Mouse (Mus musculus) lung, embryonic 15.5 days (tissue): ENCODE measurements around the gene Acsl6. TPM values are rescaled to one million over a fixed set of nuclear protein-coding genes. Genes with fewer than 3 reads are reported as not detected.

Source experiments
- ATAC-seq: fragments of 200-750 bp; cut with Nextera tagmentation; 2 replicates; pipeline ENCODE4 v1.8.0; 2017; ENCODE audit warnings: moderate number of reproducible peaks, borderline replicate concordance; ENCODE audit not compliant: low FRiP score, low TSS enrichment; ENCODE audit errors: extremely low read depth
- H3K27ac ChIP-seq: fragments of 300-500 bp; sonication (generic); 2 replicates; pipeline ENCODE4 v1.5.1; 2015; ENCODE audit warnings: moderate library complexity, mild to moderate bottlenecking, inconsistent platforms
- H3K27me3 ChIP-seq: fragments of 300-500 bp; sonication (generic); 2 replicates; pipeline ENCODE4 v1.6.1; 2015; ENCODE audit warnings: inconsistent platforms
- H3K36me3 ChIP-seq: fragments of 300-500 bp; sonication (generic); 2 replicates; pipeline ENCODE4 v1.6.1; 2015; ENCODE audit warnings: inconsistent platforms
- H3K4me1 ChIP-seq: fragments of 300-500 bp; sonication (generic); 2 replicates; pipeline ENCODE4 v1.6.1; 2015; ENCODE audit warnings: inconsistent platforms
- H3K4me2 ChIP-seq: fragments of 300-500 bp; sonication (generic); 2 replicates; pipeline ENCODE4 v1.6.1; 2015; ENCODE audit warnings: inconsistent platforms, mild to moderate bottlenecking, moderate library complexity
- H3K4me3 ChIP-seq: fragments of 300-500 bp; sonication (generic); 2 replicates; pipeline ENCODE4 v1.5.1; 2015; ENCODE audit warnings: mild to moderate bottlenecking, inconsistent platforms
- H3K9ac ChIP-seq: fragments of 300-500 bp; sonication (generic); 2 replicates; pipeline ENCODE4 v1.6.1; 2015; ENCODE audit warnings: inconsistent platforms
- H3K9me3 ChIP-seq: fragments of 300-500 bp; sonication (generic); 2 replicates; pipeline ENCODE4 v1.6.1; 2016; ENCODE audit warnings: inconsistent platforms
- WGBS: fragments of 180-500 bp; shearing (Covaris S2); methylation state at CpG from one replicate; pipeline ENCODE4 v1.1.7; 2015; 5-methylcytosine and 5-hydroxymethylcytosine counted together
- polyA plus RNA-seq: library from polyadenylated mRNA; unstranded; fragments of >200 nt; fragmentation: Nextera tagmentation; extraction: Ambion mirVana; gene quantifications from 2 replicates; pipeline ENCODE4 v1.2.1, GENCODE M21; 2015

Acsl6 gene
- polyA plus RNA-seq, 1 experiment from 2014 or later = 0.46 TPM

DNA sequence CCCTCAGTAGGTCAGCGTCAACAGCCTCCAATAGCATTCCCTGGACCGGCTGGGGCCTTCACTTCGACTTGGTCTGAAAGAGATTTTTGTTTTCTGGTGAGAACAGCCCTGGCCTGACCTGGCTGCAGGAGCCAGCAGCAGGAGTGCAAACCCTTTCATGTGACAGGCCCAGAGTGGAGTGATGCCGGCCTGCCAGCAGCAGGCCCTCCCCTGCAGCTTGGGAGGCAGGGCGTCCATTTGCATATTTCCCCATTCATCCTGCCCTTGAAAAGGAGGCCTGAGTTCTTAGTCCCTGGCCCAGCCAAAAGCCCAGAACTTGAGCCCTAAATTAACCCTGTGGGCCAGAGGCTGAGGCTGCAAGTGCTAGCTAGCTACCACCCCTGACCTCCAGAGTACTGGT, 8.4 kb downstream of the Acsl6 start:
- H3K9ac ChIP-seq = no peak overlapping the region
- H3K4me3 ChIP-seq = no peak overlapping the region
- ATAC-seq = no peak
- H3K4me2 ChIP-seq = no peak overlapping the region
- H3K27ac ChIP-seq = no peak overlapping the region
- H3K27me3 ChIP-seq = no peaks in the 10 kb centered on the region
- H3K9me3 ChIP-seq = no peaks in the 10 kb centered on the region
- H3K36me3 ChIP-seq = no peaks in the 10 kb centered on the region
- WGBS = 19% methylated on average over 5 of the region's 5 CpGs
- no peaks in the 10 kb centered on the region; the same call in 1 of the 2 replicates for H3K4me1 ChIP-seq

DNA sequence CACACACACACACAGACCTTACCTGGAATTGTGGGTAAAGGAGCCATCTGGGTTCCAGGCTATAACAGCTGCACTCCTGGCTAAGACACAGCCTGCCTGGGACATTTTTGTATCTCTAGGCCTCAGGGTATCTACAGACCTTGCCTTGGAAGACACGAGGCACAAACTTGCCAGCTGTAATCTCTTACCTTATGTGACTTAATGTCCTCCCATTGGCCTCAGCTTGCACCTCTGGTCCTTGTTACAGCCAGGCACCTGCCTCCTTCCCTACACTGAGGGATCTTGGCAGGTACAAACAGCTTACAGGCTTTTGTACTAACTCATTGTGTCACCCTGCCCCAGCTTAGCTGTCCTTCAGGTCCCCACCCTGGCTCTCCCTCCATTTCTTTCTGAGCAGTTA, 9.0 kb downstream of the Acsl6 start:
- Histone ChIP-seq H3K36me3 (no peaks in the 10 kb centered on the region), H3K27ac (no peak overlapping the region), H3K4me1 (no peaks in the 10 kb centered on the region; the same call in 1 of the 2 replicates), H3K4me2 (no peak overlapping the region), H3K4me3 (no peak overlapping the region), H3K9ac (no peak overlapping the region), H3K9me3 (no peaks in the 10 kb centered on the region), H3K27me3 (no peaks in the 10 kb centered on the region)
- no peak for ATAC-seq
- 21% methylated on average over 1 of the region's 1 CpGs for WGBS

DNA sequence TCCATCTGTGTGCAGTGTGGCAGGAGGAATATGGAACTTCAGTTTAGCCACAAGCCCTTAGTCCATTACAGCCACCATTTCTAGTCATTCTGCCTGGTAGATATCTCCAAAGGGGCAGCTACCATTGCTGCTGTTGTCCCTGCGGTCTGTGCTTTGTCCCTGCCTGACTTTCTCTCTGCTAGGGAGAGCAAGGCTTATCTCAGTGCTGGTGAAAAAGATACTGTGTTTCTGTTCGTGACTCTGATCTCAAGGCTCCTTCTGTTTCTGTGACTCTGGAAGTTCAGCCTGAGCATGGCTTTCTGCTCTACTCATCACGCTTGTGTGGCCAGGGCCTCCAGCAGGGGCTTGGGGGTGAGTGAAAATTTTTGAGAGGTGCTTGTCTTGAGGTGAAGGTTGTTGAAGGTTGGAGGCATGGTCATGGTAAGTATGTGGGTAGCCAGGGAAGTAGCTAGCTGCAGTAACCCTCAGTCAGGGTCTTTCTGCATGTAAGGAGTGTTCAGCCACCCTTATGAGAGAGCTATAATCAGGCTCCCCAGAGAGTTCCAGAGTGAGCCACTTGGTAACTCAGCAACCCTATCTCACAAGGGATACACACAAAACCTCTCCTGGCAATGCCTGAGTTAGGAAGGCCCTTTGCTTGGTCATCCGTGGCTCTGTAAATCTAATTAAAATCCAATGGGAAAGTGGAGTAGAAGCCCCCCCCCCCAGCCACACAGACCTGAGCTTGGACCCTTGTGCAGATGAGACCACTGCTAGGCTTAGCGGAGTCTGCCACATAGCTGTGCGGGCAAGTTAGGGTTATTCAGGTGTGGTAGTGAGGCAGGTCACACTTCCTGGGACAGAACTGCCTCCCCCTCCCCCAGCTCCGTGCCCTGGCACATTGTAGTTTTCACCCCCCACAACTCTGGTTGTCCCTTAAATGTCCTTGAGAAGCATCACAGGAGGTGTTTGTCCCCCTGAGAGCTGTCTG, 10.1 kb downstream of the Acsl6 start:
- no peaks in the 10 kb centered on the region for H3K9me3 ChIP-seq
- H3K27me3 ChIP-seq = no peaks in the 10 kb centered on the region
- no peak overlapping the region for H3K9ac ChIP-seq
- H3K36me3 ChIP-seq = no peaks in the 10 kb centered on the region
- no peak overlapping the region for H3K4me2 ChIP-seq
- no peak for ATAC-seq
- H3K4me3 ChIP-seq = no peak overlapping the region
- H3K4me1 ChIP-seq = no peaks in the 10 kb centered on the region; the same call in 1 of the 2 replicates
- H3K27ac ChIP-seq = no peak overlapping the region
- 70% methylated on average over 7 of the region's 7 CpGs for WGBS

DNA sequence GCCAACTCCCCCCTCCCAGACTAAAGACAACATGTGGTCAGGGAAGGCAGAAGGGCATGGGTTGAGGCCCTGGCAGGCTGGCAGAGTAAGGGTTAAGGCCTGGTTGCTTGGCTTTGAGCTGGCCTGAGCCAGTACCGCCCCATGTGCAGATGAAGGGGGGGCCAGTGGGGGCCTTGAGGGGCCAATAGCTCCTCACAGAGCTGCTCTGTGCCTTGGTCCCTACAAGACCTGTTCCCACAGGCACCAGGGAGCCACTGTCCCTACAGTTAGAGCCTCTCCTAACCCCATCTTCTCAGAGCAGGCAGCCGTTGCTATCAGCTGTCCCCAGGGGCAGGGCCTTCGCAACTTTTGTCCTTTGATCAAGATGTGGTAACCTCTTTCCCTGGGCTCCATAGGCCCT, 11.1 kb downstream of the Acsl6 start:
- WGBS = 21% methylated on average over 3 of the region's 3 CpGs
- H3K27me3 ChIP-seq = no peaks in the 10 kb centered on the region
- no peak overlapping the region for H3K4me2 ChIP-seq
- no peaks in the 10 kb centered on the region; the same call in 1 of the 2 replicates for H3K4me1 ChIP-seq
- H3K9ac ChIP-seq = no peak overlapping the region
- H3K36me3 ChIP-seq = no peaks in the 10 kb centered on the region
- H3K9me3 ChIP-seq = no peaks in the 10 kb centered on the region
- H3K27ac ChIP-seq = no peak overlapping the region
- no peak overlapping the region for H3K4me3 ChIP-seq
- ATAC-seq = no peak

DNA sequence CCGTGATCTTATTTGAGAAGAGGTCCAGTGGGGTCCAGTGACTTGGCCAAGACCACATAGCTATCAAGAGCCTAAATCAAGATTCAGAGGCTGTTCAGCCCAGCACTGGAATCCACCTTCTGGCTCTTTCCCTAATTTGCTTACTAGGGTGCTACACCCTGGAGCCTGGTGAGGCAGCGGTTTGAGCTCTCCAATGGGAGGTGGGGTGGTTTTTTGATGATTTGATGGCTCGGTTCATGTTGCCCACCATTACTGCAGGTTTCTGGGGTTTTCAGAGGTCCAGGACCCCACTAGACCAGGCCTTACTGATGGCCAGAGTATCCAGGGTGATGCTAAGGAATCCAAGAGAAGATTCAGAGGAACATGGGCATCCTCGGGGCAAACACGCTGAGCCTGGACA, 11.7 kb downstream of the Acsl6 start:
- no peak overlapping the region for H3K4me2 ChIP-seq
- H3K27me3 ChIP-seq = no peaks in the 10 kb centered on the region
- no peaks in the 10 kb centered on the region; the same call in 1 of the 2 replicates for H3K4me1 ChIP-seq
- no peak overlapping the region for H3K4me3 ChIP-seq
- H3K36me3 ChIP-seq = no peaks in the 10 kb centered on the region
- no peak overlapping the region for H3K9ac ChIP-seq
- no peak overlapping the region for H3K27ac ChIP-seq
- WGBS = 88% methylated on average over 5 of the region's 5 CpGs
- ATAC-seq = no peak
- no peaks in the 10 kb centered on the region for H3K9me3 ChIP-seq

DNA sequence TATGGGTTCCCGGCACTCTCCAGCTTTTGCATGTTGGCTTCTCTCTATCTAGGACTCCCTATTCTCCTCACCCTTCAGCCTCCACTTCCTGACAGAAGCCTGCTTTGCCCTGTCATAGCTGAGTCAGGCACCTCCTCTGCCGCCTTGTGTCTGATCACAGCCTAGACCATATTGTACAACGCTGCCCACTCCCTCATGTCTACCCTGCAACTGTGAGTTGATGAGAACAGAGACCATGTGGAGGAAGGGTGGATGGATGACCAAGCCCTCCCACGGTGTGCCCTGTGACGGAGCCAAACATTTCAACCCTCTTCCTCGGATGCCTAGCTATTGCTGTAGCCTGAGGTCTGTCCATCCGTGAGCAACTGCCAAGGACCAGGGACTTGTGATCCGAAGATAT, 13.8 kb downstream of the Acsl6 start:
- Histone ChIP-seq H3K9ac (no peak overlapping the region), H3K27ac (no peak overlapping the region), H3K4me2 (no peak overlapping the region), H3K36me3 (no peaks in the 10 kb centered on the region), H3K4me3 (no peak overlapping the region), H3K9me3 (no peaks in the 10 kb centered on the region), H3K4me1 (no peaks in the 10 kb centered on the region; the same call in 1 of the 2 replicates), H3K27me3 (no peaks in the 10 kb centered on the region)
- WGBS = 76% methylated on average over 8 of the region's 8 CpGs
- ATAC-seq = no peak

DNA sequence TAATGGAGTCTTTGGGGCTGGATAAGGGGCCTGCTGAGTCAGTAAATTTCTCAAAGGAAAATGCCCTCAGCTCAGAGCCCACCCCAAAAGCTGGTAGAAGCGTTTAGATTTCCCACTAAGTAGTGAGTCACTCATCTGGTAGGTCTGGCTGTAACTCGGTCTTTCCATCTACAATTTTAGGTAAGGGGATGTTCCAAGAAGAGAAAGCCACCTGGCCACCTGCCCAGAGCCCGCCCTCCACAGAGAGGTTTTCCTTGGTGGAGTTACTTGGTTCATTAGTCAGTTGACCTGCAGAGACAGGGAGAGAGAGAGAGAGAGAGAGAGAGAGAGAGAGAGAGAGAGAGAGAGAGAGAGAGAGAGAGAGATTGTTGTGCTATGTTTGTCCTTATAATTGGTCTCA, 14.2 kb downstream of the Acsl6 start:
- Histone ChIP-seq H3K27ac (no peak overlapping the region), H3K36me3 (no peaks in the 10 kb centered on the region), H3K4me1 (no peaks in the 10 kb centered on the region; the same call in 1 of the 2 replicates), H3K27me3 (no peaks in the 10 kb centered on the region), H3K4me2 (no peak overlapping the region), H3K9me3 (no peaks in the 10 kb centered on the region), H3K4me3 (no peak overlapping the region), H3K9ac (no peak overlapping the region)
- WGBS = 74% methylated on average over 3 of the region's 3 CpGs
- no peak for ATAC-seq

DNA sequence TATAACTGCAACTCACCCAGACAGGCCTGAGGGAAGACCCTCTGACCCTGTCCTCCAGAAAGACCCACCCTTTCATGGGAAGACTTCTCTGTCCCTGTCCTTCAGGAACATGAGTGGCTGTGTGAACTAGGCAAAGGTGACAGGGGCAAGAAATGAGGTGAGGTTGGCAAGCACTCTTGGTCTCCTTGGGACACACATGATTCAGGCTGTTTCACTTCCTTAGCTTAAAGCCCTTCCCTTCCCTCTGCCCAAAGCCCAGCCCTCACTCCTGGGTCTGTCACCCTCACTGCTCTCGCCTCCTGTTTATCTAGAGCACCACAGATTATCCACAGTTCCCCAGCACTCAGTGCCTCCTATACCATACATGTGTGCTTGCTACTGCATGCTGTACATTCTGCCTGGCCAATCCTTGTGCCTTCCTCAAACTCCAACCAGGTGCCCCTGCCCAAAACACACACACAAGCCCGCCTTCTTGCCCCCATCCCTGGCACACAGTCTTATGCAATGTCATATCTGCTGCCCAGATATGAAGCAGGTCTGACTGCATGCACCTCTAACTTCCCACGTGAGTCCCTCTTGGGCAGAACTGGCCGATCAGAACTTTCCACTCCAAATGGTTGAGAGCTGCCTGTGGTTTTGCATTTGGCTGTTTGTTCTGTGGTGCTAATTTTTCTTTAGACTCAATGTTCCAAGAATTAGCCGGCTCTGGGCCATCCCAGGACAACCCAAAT, 18.4 kb downstream of the Acsl6 start:
- no peak for ATAC-seq
- H3K4me3 ChIP-seq = no peak overlapping the region
- H3K36me3 ChIP-seq = no peaks in the 10 kb centered on the region
- H3K4me2 ChIP-seq = no peak overlapping the region
- 62% methylated on average over 5 of the region's 5 CpGs for WGBS
- no peak overlapping the region for H3K27ac ChIP-seq
- no peaks in the 10 kb centered on the region for H3K27me3 ChIP-seq
- H3K9me3 ChIP-seq = no peaks in the 10 kb centered on the region
- H3K9ac ChIP-seq = no peak overlapping the region
- H3K4me1 ChIP-seq = no peaks in the 10 kb centered on the region

DNA sequence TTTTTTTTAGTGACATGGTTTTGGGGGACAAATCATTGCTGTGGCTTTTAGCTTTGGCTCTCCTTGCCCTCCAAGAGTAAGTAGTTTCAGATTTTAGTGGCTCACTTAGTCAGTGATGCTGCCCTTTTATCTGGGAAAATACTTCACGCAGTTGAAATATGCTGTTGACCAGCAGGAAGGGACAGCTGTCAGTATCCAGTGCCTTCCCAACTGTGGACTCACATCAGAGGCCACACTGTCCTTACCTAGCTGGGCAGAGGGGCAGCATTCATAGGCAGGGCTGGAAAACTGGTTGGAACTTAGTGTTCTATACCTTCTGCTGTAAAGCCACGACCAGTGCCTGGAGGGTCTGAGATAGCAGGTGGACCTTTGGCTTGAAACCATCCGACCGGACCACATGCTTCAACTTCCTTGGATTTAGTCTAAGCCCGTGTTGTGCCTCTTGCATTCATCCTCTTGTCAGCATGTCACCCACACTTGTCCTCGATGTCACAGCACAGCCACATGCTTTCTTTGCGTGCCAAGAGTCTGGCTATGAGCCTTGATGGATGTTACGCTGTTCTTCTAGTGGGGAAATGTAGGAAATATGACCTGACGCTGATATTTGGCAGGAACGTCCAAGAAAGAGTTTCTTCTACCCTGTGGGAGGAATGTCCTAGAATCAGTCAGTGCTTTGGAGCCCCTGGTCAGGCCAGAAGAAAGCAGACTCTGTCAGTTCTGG, 28.0 kb downstream of the Acsl6 start:
- Histone ChIP-seq H3K4me3 (no peak overlapping the region), H3K9me3 (no peaks in the 10 kb centered on the region), H3K27me3 (no peaks in the 10 kb centered on the region), H3K4me2 (no peak overlapping the region), H3K9ac (no peak overlapping the region), H3K36me3 (no peaks in the 10 kb centered on the region), H3K27ac (no peak overlapping the region), H3K4me1 (no peaks in the 10 kb centered on the region)
- whole genome bisulfite sequencing = 44% methylated on average over 10 of the region's 10 CpGs
- ATAC-seq = no peak

DNA sequence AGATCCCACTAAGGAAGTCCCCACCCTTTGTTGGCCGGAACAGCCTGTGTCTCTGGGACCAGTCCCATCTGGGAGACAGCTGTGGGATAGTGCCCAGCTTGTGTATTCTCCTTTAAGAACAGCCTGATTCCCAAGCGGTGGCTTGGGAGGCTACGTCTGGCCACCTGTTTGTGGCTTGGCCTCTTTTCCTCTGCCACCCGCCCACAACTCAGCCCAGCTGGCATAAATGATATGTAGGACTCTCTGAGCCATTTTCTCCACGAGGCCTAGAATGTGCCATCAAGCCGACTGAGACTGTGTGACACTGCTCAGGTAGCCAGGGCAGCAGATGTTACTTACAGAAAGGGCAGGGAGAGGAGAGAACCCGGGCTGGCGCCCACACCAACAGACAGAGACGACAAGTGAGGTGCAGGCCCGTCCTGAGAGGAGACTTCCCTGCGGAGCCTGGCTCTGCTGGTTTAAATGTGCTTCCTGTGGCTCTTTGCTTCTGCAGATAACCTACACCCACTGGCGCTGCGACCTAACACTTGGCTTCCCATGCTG, 32.6 kb downstream of the Acsl6 start:
- H3K36me3 ChIP-seq = no peaks in the 10 kb centered on the region
- 26% methylated on average over 13 of the region's 13 CpGs for WGBS
- no peak overlapping the region for H3K27ac ChIP-seq
- ATAC-seq = no peak
- no peak overlapping the region for H3K4me2 ChIP-seq
- H3K27me3 ChIP-seq = no peaks in the 10 kb centered on the region
- no peaks in the 10 kb centered on the region for H3K4me1 ChIP-seq
- no peak overlapping the region for H3K9ac ChIP-seq
- H3K4me3 ChIP-seq = no peak overlapping the region
- no peaks in the 10 kb centered on the region for H3K9me3 ChIP-seq

DNA sequence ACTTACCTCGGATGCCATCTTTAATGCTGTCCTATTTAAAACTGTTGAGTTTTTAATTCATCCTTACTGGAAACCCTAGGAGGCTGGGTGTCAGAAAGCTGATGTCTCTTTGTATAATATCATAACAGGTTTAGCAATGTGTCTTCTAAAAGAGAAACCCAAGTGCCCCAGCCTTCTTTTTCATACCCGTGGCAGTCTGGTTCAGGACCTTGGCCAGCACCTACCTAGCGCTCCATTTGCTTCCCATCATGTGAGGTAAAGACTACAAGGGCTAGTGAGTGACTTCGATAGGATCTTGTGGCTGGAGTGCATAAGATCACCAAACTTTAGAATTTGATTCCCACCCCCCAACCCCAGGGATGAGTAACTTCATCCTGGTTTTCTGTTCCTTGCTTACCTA, 40.1 kb downstream of the Acsl6 start:
- H3K4me3 ChIP-seq = no peak overlapping the region
- 34% methylated on average over 4 of the region's 4 CpGs for WGBS
- H3K4me1 ChIP-seq = no peaks in the 10 kb centered on the region
- H3K36me3 ChIP-seq = no peaks in the 10 kb centered on the region
- H3K9me3 ChIP-seq = no peaks in the 10 kb centered on the region
- H3K27me3 ChIP-seq = no peaks in the 10 kb centered on the region
- no peak overlapping the region for H3K27ac ChIP-seq
- H3K9ac ChIP-seq = no peak overlapping the region
- ATAC-seq = no peak
- no peak overlapping the region for H3K4me2 ChIP-seq
